Mouse (Mus musculus) NIH3T3 (cell line): Measurements from ENCODE around the gene Tom1.

Experiments
- DNase-seq: peaks from one replicate; pipeline ENCODE4 v3.0.0-alpha.2; 2012; ENCODE audit warnings: low read depth

The Tom1 gene

GRCm38 (mm10) chr8:75042171-75042570 is 8.7 kb downstream of the Tom1 start:
- peak; percentile 16 for DNase-seq

DNA sequence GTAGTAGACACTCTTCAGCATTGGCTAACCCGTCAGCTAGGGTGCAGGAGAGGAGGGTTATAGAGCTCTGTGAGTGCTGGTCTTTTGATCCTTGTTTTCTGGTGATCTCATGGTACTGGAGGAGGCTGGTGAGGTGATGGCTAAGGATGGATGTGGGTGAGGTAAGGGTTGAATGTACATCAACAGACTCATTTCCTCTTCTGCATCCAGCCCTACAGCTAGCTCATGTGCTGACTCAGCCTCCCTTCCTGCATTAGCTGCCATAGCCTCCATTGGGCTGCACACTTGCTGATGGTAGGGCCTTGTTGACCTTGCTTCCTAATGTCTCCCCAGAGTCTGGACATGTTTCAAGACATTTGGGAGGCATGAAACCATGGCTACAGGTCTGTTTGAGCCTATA is 9.5 kb downstream of the Tom1 start:
- DNase-seq: no peak

- DNase-seq: no peak
Observed at GRCm38 (mm10) chr8:75046303-75046702, 12.8 kb downstream of the Tom1 start.

DNA sequence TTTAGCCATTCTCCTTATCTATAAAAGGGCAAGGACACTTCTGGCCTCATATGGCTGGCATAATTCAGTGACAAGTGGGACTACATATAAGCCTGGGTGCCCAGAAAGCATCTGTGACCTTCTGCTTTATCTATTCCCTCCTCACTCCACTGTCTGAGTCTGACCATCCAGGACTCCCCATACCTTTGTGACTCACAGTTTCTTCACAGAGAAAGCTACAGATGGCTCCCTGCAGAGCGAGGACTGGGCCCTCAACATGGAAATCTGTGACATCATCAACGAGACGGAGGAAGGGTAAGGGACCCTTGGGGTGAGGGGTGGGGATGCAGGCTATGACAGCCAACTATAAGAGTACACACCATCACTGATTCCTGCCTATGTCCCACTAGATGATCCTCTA is 14.3 kb downstream of the Tom1 start:
- no peak for DNase-seq

DNA sequence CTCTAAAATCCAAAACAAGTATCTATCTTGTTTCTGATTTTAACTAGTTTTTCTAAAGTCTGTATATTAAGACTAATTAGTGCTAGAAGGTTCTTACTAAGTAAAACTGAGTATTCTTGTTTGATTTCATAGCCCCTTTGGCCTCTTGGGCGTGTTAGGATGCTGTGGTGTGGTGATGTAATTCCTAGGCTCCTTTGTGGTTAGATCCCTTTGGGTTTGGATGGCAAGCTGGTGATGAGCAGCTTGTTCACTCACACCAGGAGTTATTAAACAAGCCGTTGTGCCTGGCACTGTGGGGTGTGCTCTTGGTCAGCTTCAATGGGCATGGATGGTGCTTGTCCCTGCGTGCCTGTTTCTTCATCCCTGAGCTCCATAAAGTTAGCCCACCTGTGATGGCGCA is 19.8 kb downstream of the Tom1 start:
- no peak for DNase-seq

GRCm38 (mm10) chr8:75055673-75056072 is 22.2 kb downstream of the Tom1 start:
- DNase-seq: no peak

DNA sequence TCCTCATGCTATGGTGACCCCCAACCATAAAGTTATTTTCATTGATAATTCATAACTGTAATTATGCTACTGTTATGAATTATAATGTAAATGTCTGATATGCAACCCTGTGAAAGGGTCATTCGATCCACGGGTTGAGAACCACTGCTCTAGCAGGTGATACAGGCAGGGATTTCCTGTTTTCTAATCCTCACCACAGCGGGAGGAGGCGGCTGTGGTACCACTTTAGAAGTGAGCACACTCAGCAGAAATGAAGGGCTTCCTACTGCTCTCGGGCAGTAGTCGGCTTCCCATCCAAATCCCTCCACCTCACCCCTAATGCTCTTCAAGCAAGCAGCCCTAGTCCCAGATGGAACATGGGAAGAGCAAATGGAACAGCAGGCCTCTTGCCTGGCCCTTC is 26.5 kb downstream of the Tom1 start:
- no peak for DNase-seq

DNA sequence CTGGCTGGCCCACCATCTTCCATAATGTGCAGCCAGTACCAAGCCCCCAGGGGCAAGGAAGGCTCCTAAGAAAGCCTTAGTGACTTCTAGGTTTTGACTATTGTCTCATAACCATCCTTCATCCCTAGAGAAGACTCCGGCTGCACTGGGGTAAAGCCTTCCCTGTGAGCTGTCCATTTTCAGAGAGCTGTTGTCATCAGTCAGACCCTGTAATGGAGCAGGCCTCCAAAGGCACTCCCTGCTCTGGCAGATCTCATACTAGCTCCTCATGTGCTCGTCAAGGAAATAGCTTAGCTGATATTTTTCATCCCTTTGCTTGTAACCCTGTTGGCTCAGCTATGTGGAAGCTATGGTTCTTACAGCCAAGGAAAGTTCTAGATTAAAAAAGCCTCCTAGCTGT is 27.3 kb downstream of the Tom1 start:
- no peak for DNase-seq

- DNase-seq: no peak
Observed at GRCm38 (mm10) chr8:75063290-75063689, 29.8 kb downstream of the Tom1 start.

DNA sequence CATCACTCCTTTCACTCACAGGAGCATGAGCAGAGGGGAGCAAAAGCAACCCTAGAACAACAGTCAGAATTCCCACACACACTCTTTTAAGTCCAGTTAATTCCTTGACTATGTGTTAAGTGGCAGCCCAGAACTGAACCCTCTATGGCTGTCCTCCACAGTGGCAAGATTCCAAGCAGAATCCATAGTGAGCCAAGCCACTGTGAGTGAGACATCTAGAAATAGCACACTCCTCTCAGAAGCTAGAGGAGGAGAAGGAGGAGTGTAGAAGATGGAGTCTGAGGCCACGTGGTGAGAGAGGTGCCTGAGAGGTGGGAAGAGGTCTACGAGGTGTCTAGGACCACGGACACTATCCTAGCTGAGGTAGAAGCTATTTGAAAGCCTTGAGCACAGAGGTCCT is 31.3 kb downstream of the Tom1 start:
- no peak for DNase-seq

DNA sequence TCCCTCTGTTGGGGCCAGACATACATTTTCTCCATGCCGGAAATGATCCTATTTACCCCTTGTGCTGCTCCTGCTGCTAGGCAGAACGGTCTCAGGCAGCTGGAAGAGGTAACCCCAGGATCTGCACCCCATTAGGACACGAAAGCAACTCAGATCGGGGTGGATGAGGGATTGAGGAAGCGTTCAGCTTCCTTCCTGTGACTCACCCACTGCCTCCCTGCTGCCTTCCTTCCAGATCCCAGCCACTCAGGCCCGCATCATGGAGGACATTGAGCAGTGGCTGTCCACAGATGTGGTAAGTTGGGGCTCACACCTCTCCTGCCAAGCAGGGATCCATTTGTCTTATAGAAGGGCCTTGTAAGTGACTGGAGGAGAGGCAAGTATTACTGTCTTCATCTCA is 33.8 kb downstream of the Tom1 start:
- no peak for DNase-seq

- no peak for DNase-seq
Observed at GRCm38 (mm10) chr8:75070297-75070696, 36.8 kb downstream of the Tom1 start.

- DNase-seq: peak; percentile 93
Observed at GRCm38 (mm10) chr8:75071627-75072346, 38.3 kb downstream of the Tom1 start.

- peak; percentile 69 for DNase-seq
Observed at GRCm38 (mm10) chr8:75074876-75075275, 41.4 kb downstream of the Tom1 start.

DNA sequence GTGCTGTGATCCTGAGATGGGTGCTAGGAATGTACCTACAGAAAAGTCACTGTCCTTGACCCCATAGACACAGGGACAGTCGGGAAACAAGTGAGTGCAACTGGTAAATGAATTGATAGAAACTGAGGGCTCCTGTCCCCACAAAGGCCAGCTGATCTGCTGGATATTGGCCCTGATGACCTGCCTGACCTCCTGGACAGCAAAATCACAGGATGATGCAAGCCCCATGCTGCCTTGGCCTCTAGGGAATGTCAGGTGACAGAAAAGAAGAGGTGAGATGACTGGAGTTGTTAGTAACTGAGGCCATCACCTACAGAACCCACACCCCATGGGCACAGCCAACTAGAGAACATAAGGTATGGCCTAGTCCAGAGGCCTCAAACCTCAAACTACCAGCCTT is 44.7 kb downstream of the Tom1 start:
- no peak for DNase-seq

GRCm38 (mm10) chr8:75078851-75079250 is 45.3 kb downstream of the Tom1 start:
- no peak for DNase-seq

DNA sequence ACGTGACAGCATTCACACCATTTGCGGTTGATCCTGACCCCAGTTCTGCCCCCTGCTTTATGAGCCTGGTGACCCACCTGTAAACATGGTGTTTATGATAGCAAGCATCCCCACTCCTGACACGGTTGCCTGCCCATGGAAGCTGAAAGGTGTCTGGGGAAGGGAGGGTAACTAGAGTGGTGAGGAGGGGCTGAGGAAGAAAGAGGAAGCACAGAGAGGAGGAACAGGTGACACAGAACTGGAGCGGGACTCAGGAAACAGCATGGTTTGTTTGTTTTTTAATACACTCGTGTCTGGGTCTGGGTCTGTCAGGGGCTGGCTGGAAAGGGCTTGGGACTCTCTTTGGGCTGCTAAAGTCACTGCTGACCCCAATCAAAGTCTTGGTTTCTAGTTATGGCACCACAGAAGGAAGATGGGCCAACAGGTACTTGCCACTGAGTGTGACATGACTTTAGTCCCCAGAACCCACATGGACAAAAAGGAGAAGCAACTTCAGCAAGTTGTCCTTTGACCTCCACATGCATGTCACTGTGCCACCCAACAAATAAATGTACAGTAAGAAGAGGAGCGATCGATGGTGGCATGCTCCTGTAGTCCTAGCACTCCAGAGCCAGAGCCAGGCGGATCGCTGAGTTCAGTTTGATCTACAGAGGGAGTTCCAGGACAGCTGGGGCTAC is 48.0 kb downstream of the Tom1 start:
- DNase-seq: no peak

GRCm38 (mm10) chr8:75082181-75082805 is 48.8 kb downstream of the Tom1 start:
- DNase-seq: no peak

DNA sequence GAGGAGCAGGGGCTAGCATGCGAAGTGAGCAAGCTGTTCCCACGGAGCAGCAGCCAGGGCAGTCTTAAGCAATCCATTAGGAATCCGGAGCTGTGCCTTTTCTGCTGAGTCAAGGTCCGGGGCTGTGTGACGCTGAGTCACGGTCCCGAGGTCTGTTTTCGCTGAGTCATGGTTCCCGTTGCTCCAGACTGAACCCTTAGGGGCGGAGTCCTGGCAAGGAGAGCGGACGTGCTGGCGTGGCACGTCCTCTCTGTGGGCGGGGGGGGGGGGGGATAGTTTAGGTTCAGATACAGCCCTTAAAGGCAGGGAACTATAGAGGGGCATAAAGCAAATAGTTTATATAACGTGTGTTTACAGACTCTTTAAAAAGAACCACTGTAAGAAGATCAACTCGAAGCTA is 50.3 kb downstream of the Tom1 start:
- peak; percentile 100 for DNase-seq

DNA sequence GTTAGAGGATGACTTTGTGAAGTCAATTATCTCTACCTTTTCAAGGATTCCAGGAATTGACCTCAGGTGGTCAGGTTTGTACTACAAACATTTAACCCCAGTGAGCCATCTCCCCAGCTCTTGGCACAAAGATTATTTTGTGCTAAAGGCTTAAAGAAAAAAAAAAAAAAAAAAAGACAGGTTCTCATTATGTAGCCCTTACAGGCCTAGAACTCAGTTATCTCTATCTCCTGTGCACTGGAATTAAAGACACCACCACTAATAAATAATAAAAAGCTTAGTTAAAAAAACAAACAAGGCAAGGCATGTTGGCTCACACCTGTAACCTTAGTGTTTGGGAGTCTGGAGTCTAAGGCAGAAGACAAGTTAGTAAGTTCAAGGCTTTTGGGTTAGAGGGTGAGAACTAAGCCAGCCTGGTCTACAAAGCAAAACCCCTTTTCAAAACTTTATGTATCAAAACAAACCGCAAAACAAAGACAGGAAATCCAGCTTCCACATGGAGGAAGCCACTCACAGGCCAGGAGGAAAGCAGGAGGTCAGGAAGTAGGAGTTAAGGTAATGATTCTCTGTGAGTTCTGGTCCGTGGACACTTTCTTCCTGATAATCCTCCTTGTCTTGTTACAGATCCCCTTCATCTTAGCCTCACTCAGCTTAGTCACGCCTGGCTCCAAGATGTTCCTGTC is 51.0 kb downstream of the Tom1 start:
- no peak for DNase-seq

DNA sequence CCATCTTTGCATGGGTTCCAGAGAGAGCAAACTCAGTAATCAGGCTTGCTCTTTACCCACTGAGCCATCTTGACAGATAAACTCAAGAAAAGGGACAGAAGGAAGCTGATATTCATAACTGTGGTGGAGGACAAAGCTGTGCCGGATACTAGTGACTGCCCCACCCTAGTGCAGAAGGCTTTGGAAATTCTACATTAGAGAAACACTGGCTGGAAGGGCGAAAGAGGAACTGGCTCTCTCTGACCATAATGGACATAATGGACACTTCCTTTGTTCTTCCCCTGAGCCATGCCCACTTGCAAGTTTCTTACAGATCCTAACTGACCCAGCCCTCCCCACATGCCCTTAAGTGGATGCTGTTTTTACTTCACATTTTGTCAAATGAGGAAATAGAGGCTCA is 52.5 kb downstream of the Tom1 start:
- no peak for DNase-seq

GRCm38 (mm10) chr8:75087127-75087526 is 53.6 kb downstream of the Tom1 start:
- no peak for DNase-seq
